Mouse (Mus musculus): Measurements from ENCODE around the gene 2700081O15Rik. TPM values are rescaled to one million over a fixed set of nuclear protein-coding genes. Genes with fewer than 3 reads are reported as not detected.

2700081O15Rik gene
- polyA plus RNA-seq, 1 experiment from 2014 or later, result 11.4 TPM

DNA sequence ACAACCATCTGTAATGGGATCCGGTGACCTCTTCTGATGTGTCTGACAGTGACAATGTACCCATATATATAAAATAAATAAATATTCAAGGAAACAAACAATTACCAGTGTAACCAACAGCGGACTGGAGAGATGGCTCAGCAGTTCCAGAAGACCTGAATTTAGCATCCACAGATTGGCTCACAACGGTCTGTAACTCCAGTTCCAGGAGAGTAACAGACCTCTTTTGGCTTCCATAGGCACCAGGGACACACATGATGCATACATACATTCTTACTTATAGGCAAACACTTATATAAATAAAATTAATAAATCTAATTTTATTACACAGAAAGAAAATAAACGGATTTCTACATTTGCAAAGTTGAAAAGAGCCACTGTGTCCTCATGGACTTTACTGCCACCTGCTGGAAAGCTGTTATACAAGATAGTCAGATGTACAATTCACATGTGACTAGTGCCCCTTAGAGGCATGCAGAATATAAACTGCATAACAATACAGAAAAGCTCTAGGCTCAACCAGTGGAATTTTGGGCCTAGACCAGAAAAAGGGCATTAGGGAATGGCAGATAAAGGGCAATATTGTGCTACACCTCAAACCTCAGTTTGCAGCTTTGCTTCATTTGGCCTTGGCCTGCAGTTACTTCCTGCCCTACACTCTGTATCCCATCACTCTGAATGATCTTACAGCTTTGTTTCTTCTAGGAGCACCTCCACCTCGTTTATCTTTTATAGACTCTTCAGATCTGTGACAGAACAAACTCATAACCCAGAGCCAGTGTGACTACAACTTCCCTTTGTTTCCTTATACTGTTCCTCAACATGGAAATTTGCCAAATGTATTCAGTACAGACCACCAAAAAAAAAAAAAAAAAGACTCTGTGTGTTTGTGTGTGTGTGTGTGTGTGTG lies 18.9 kb downstream of the 2700081O15Rik start:
- Histone ChIP-seq H3K36me3 (replicated peaks; ENCODE audit: control insufficient read depth, insufficient read depth, low read depth, low read length) (no peaks in the 10 kb centered on the region; the same call in none of the 2 replicates), H3K4me2 (ENCODE audit: low read depth, low read length) (no peak overlapping the region), H3K9ac (replicated peaks; ENCODE audit: low read length) (no peak overlapping the region), H3K27me3 (ENCODE audit: control insufficient read depth, insufficient read depth, low read length) (no peaks in the 10 kb centered on the region), H3K9me3 (replicated peaks; ENCODE audit: control insufficient read depth, low read length) (no peaks in the 10 kb centered on the region), H3K27ac (replicated peaks; ENCODE audit: low read depth, low read length) (no peak overlapping the region), H3K4me1 (ENCODE audit: control insufficient read depth, insufficient read depth, low read length) (no peaks in the 10 kb centered on the region), H3K4me3 (ENCODE audit: low read depth, low read length) (no peak overlapping the region)
- ATAC-seq (replicated peaks; ENCODE audit: insufficient number of reproducible peaks, low FRiP score, low TSS enrichment, low read depth), result 0 out of 2 replicates have a peak, but pooled peaks have one; percentile 65
- 78% methylated on average over 5 of the region's 5 CpGs for WGBS
- peak; percentile 82 for DNase-seq (ENCODE audit: low spot score)

DNA sequence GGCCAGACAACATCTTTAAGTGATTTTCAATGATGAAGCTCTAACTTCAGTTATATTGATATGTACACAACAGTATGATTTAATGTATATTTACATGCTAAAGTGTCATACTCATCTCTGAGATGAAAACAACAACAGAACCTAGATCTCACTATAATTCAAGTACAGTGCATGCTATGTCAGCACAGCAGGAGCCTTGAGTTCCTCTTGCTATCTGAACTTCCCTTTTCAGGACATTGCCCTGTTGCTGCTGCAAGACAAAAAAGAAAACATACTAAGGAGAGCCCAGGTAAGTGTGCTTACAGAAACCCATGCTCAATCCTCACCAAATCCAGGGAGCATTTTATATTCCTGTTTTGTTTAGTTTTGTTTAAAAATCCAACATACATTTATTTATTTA lies 20.9 kb downstream of the 2700081O15Rik start:
- ATAC-seq (replicated peaks; ENCODE audit: insufficient number of reproducible peaks, low FRiP score, low TSS enrichment, low read depth) (no peak), DNase-seq (ENCODE audit: low spot score) (no peak)
- H3K9me3 ChIP-seq (replicated peaks; ENCODE audit: control insufficient read depth, low read length), result no peaks in the 10 kb centered on the region
- no peaks in the 10 kb centered on the region for H3K4me1 ChIP-seq (ENCODE audit: control insufficient read depth, insufficient read depth, low read length)
- no peak overlapping the region for H3K9ac ChIP-seq (replicated peaks; ENCODE audit: low read length)
- no peaks in the 10 kb centered on the region for H3K36me3 ChIP-seq (replicated peaks; ENCODE audit: control insufficient read depth, insufficient read depth, low read depth, low read length)
- H3K27ac ChIP-seq (replicated peaks; ENCODE audit: low read depth, low read length), result no peak overlapping the region
- H3K27me3 ChIP-seq (ENCODE audit: control insufficient read depth, insufficient read depth, low read length), result no peaks in the 10 kb centered on the region
- no peak overlapping the region for H3K4me3 ChIP-seq (ENCODE audit: low read depth, low read length)
- H3K4me2 ChIP-seq (ENCODE audit: low read depth, low read length), result no peak overlapping the region

DNA sequence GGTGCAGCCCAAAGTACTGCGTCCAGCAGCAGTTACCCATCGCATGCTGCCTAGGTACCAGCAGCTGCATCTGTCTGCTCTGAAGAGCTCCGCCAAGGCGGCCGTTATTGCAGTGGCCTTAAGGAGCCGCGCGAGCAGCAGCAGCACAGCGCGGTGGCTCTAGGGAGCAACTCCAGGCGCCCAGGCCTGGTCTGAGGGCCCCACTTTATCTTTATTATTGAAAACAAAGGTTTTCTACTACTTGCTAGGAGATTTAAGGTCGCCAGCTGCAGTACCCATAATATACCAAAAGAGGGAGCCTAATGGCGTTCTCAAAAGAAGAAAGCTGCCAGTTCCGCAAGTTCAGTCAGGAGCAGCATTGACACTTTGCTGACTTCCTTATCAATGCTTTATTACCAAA lies 24.1 kb downstream of the 2700081O15Rik start:
- no peak overlapping the region for H3K4me3 ChIP-seq (ENCODE audit: low read depth, low read length)
- H3K4me2 ChIP-seq (ENCODE audit: low read depth, low read length), result no peak overlapping the region
- WGBS, result 66% methylated on average over 14 of the region's 14 CpGs

DNA sequence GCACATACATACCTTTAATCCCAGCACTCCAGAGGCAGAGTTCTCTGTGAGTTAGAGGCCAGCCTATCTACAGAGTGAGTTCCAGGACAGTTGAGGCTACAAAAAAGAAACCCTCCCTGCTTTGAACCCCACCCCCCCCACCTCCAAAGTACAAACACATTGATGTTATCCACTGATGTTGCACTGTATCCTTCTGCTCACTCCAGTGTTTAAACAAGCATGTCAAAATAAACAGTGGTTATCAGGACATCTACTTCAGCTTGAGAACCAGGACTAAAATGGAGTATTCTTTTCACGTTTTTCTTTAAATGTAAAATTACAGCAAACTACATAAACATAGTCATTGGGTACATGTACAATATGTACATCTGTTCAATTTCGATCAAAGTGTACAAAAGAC lies 27.7 kb downstream of the 2700081O15Rik start:
- Histone ChIP-seq H3K4me3 (ENCODE audit: low read depth, low read length) (no peak overlapping the region), H3K4me2 (ENCODE audit: low read depth, low read length) (no peak overlapping the region), H3K27ac (replicated peaks; ENCODE audit: low read depth, low read length) (no peak overlapping the region), H3K9me3 (replicated peaks; ENCODE audit: control insufficient read depth, low read length) (no peaks in the 10 kb centered on the region), H3K4me1 (ENCODE audit: control insufficient read depth, insufficient read depth, low read length) (no peaks in the 10 kb centered on the region), H3K36me3 (replicated peaks; ENCODE audit: control insufficient read depth, insufficient read depth, low read depth, low read length) (no peaks in the 10 kb centered on the region), H3K9ac (replicated peaks; ENCODE audit: low read length) (no peak overlapping the region), H3K27me3 (ENCODE audit: control insufficient read depth, insufficient read depth, low read length) (no peaks in the 10 kb centered on the region)
- no peak for DNase-seq (ENCODE audit: low spot score)
- WGBS, result 84% methylated on average over 2 of the region's 2 CpGs
- no peak for ATAC-seq (replicated peaks; ENCODE audit: insufficient number of reproducible peaks, low FRiP score, low TSS enrichment, low read depth)

More for the DNA sequence above, 24.1 kb downstream of the 2700081O15Rik start:
- H3K9me3 ChIP-seq (replicated peaks; ENCODE audit: control insufficient read depth, low read length), result no peaks in the 10 kb centered on the region
- H3K27me3 ChIP-seq (ENCODE audit: control insufficient read depth, insufficient read depth, low read length), result no peaks in the 10 kb centered on the region
- ATAC-seq (replicated peaks; ENCODE audit: insufficient number of reproducible peaks, low FRiP score, low TSS enrichment, low read depth) (no peak), DNase-seq (ENCODE audit: low spot score) (peak; percentile 80)
- no peaks in the 10 kb centered on the region for H3K4me1 ChIP-seq (ENCODE audit: control insufficient read depth, insufficient read depth, low read length)
- no peak overlapping the region for H3K27ac ChIP-seq (replicated peaks; ENCODE audit: low read depth, low read length)
- H3K9ac ChIP-seq (replicated peaks; ENCODE audit: low read length), result no peak overlapping the region
- no peaks in the 10 kb centered on the region for H3K36me3 ChIP-seq (replicated peaks; ENCODE audit: control insufficient read depth, insufficient read depth, low read depth, low read length)

DNA sequence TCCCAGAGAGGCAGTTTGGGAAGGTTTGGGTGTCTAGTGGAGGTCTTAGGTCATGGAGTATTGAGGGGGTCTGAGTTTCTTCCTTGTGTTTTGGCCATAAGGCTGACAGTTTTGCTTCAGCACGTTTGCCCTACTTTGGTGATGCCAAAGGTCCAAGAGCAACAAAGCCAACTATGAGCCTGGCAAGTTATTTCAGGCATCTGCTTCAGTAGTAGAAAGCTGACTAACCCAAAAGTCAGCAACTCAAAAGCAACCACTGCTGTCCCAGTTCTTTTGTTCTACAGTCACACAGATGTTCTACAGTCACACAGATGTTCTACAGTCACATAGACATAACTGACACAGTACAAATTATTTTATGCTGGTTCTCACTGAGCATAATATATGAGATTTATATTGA lies 28.2 kb downstream of the 2700081O15Rik start:
- no peak for DNase-seq (ENCODE audit: low spot score)
- WGBS, result 82% methylated on average over 1 of the region's 1 CpGs
- Histone ChIP-seq H3K27me3 (ENCODE audit: control insufficient read depth, insufficient read depth, low read length) (no peaks in the 10 kb centered on the region), H3K36me3 (replicated peaks; ENCODE audit: control insufficient read depth, insufficient read depth, low read depth, low read length) (no peaks in the 10 kb centered on the region), H3K27ac (replicated peaks; ENCODE audit: low read depth, low read length) (no peak overlapping the region), H3K9me3 (replicated peaks; ENCODE audit: control insufficient read depth, low read length) (no peaks in the 10 kb centered on the region), H3K4me1 (ENCODE audit: control insufficient read depth, insufficient read depth, low read length) (no peaks in the 10 kb centered on the region), H3K4me2 (ENCODE audit: low read depth, low read length) (no peak overlapping the region), H3K4me3 (ENCODE audit: low read depth, low read length) (no peak overlapping the region), H3K9ac (replicated peaks; ENCODE audit: low read length) (no peak overlapping the region)
- no peak for ATAC-seq (replicated peaks; ENCODE audit: insufficient number of reproducible peaks, low FRiP score, low TSS enrichment, low read depth)

DNA sequence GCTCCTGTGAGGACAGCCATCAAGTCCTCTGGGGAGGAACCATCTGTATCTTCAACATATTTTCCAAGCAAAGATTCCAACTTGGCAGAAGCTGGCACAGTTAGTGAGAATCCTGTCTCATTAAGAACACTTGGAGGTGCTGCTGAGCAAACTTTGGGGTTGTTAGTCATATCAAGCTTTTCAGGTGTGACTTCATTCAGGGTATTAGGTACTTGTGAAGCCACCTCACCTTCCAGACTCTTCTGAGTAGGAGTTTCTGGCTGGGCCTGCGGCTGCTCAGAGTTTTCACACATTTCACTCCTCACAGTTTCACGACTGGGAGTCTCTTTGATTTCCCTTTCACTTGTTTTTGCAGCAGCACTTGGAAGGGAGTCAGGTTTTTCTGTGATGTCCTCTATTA lies 39.4 kb downstream of the 2700081O15Rik start:
- WGBS, result 78% methylated on average over 2 of the region's 2 CpGs

DNA sequence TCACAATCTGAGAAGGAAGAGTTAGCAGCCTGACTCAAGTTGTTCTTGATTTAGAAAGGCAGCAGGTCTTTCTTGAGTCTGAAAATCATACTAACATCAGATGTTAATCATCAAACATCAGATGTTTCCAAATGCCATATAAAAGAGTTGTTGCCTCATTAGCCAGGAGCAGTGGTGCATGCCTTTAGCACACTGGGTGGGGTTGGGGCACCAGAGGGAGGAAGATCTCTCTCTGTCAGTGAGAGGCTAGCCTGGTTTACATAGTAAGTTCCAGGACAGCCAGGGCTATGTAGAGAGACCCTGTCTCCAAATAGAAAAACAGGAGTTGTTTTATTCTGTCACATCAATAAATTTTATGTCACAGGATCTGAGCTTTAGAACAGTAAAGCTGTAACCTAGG lies 41.5 kb downstream of the 2700081O15Rik start:
- no peak overlapping the region for H3K4me2 ChIP-seq (ENCODE audit: low read depth, low read length)
- no peak overlapping the region for H3K4me3 ChIP-seq (ENCODE audit: low read depth, low read length)
- DNase-seq (ENCODE audit: low spot score) (no peak), ATAC-seq (replicated peaks; ENCODE audit: insufficient number of reproducible peaks, low FRiP score, low TSS enrichment, low read depth) (no peak)
- H3K27ac ChIP-seq (replicated peaks; ENCODE audit: low read depth, low read length), result no peak overlapping the region
- H3K9ac ChIP-seq (replicated peaks; ENCODE audit: low read length), result no peak overlapping the region
- H3K27me3 ChIP-seq (ENCODE audit: control insufficient read depth, insufficient read depth, low read length), result no peaks in the 10 kb centered on the region
- H3K4me1 ChIP-seq (ENCODE audit: control insufficient read depth, insufficient read depth, low read length), result no peaks in the 10 kb centered on the region
- no peaks in the 10 kb centered on the region for H3K9me3 ChIP-seq (replicated peaks; ENCODE audit: control insufficient read depth, low read length)
- H3K36me3 ChIP-seq (replicated peaks; ENCODE audit: control insufficient read depth, insufficient read depth, low read depth, low read length), result no peaks in the 10 kb centered on the region

More for the DNA sequence above, 39.4 kb downstream of the 2700081O15Rik start:
- H3K27me3 ChIP-seq (ENCODE audit: control insufficient read depth, insufficient read depth, low read length), result no peaks in the 10 kb centered on the region
- no peaks in the 10 kb centered on the region for H3K4me1 ChIP-seq (ENCODE audit: control insufficient read depth, insufficient read depth, low read length)
- no peak for ATAC-seq (replicated peaks; ENCODE audit: insufficient number of reproducible peaks, low FRiP score, low TSS enrichment, low read depth)
- H3K9ac ChIP-seq (replicated peaks; ENCODE audit: low read length), result no peak overlapping the region
- no peak overlapping the region for H3K4me3 ChIP-seq (ENCODE audit: low read depth, low read length)
- no peak overlapping the region for H3K4me2 ChIP-seq (ENCODE audit: low read depth, low read length)
- DNase-seq (ENCODE audit: low spot score), result no peak
- H3K27ac ChIP-seq (replicated peaks; ENCODE audit: low read depth, low read length), result no peak overlapping the region
- no peaks in the 10 kb centered on the region for H3K9me3 ChIP-seq (replicated peaks; ENCODE audit: control insufficient read depth, low read length)
- H3K36me3 ChIP-seq (replicated peaks; ENCODE audit: control insufficient read depth, insufficient read depth, low read depth, low read length), result no peaks in the 10 kb centered on the region

DNA sequence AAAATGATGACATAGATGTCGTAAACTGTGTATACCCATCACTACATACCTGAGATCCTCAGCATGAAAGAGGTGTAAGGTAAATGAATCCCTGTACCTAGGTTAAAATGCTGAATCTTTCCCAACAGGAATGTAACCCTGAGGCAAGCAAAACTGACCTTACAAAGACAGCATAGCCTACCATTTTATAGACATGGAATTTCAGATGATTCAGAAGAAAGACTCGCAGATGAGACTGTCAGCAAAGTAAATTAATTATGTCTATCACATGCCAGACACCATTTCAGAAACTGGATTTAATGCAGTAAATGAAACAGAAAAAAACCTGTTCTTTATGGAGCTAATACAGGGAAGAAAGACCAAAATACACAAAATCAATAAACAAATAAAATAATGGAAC lies 41.9 kb downstream of the 2700081O15Rik start:
- no peaks in the 10 kb centered on the region for H3K9me3 ChIP-seq (replicated peaks; ENCODE audit: control insufficient read depth, low read length)
- no peaks in the 10 kb centered on the region for H3K4me1 ChIP-seq (ENCODE audit: control insufficient read depth, insufficient read depth, low read length)
- H3K4me3 ChIP-seq (ENCODE audit: low read depth, low read length), result no peak overlapping the region
- ATAC-seq (replicated peaks; ENCODE audit: insufficient number of reproducible peaks, low FRiP score, low TSS enrichment, low read depth) (no peak), DNase-seq (ENCODE audit: low spot score) (no peak)
- no peaks in the 10 kb centered on the region for H3K27me3 ChIP-seq (ENCODE audit: control insufficient read depth, insufficient read depth, low read length)
- WGBS, result 95% methylated on average over 2 of the region's 2 CpGs
- no peak overlapping the region for H3K9ac ChIP-seq (replicated peaks; ENCODE audit: low read length)
- H3K4me2 ChIP-seq (ENCODE audit: low read depth, low read length), result no peak overlapping the region
- H3K36me3 ChIP-seq (replicated peaks; ENCODE audit: control insufficient read depth, insufficient read depth, low read depth, low read length), result no peaks in the 10 kb centered on the region
- H3K27ac ChIP-seq (replicated peaks; ENCODE audit: low read depth, low read length), result no peak overlapping the region

All from embryonic facial prominence, embryonic 11.5 days (tissue).